Mouse (Mus musculus): Measurements from ENCODE around the gene Atf7.
A peak's percentile ranks its signal among the peaks of the same experiment; 100 is the strongest.

Atf7 gene

GRCm38 (mm10) chr15:102515261-102515660, 110.0 kb downstream of the Atf7 start:
- DNase-seq = no peak

GRCm38 (mm10) chr15:102513004-102513403, 112.3 kb downstream of the Atf7 start:
- DNase-seq = no peak

- DNase-seq = no peak
Measured at GRCm38 (mm10) chr15:102512471-102512870, 112.8 kb downstream of the Atf7 start.

- DNase-seq = no peak
Measured at GRCm38 (mm10) chr15:102512010-102512409, 113.3 kb downstream of the Atf7 start.

GRCm38 (mm10) chr15:102511285-102511833, 113.9 kb downstream of the Atf7 start:
- DNase-seq = peak in 1 of 2 experiments; percentile 39

GRCm38 (mm10) chr15:102510590-102511284, 114.5 kb downstream of the Atf7 start:
- peak; percentile 91 to 94 for DNase-seq

GRCm38 (mm10) chr15:102510110-102510509, 115.2 kb downstream of the Atf7 start:
- no peak for DNase-seq

GRCm38 (mm10) chr15:102508336-102508735, 116.9 kb downstream of the Atf7 start:
- DNase-seq = no peak

GRCm38 (mm10) chr15:102507561-102507960, 117.7 kb downstream of the Atf7 start:
- DNase-seq = no peak

- DNase-seq = no peak
Measured at GRCm38 (mm10) chr15:102506864-102507263, 118.4 kb downstream of the Atf7 start.

- no peak for DNase-seq
Measured at GRCm38 (mm10) chr15:102506464-102506830, 118.8 kb downstream of the Atf7 start.

GRCm38 (mm10) chr15:102505770-102506463, 119.3 kb downstream of the Atf7 start:
- no peak for DNase-seq

- DNase-seq = no peak
Measured at GRCm38 (mm10) chr15:102505073-102505769, 120.0 kb downstream of the Atf7 start.

- DNase-seq = no peak
Measured at GRCm38 (mm10) chr15:102503924-102504782, 121.1 kb downstream of the Atf7 start.

- no peak for DNase-seq
Measured at GRCm38 (mm10) chr15:102503447-102503846, 121.8 kb downstream of the Atf7 start, which contains the start of gene Gm10337. TSS of gene Gm10337 (plus strand) at chr15:102503722.

- DNase-seq = peak in 1 of 2 experiments; percentile 42
Measured at GRCm38 (mm10) chr15:102502254-102502840, 122.9 kb downstream of the Atf7 start.

- DNase-seq = peak in 1 of 2 experiments; percentile 35
Measured at GRCm38 (mm10) chr15:102501084-102501814, 124.0 kb downstream of the Atf7 start.

- DNase-seq = no peak
Measured at GRCm38 (mm10) chr15:102500479-102500878, 124.8 kb downstream of the Atf7 start.

- no peak for DNase-seq
Measured at GRCm38 (mm10) chr15:102499851-102500250, 125.4 kb downstream of the Atf7 start.

GRCm38 (mm10) chr15:102499370-102499769, 125.9 kb downstream of the Atf7 start:
- DNase-seq = no peak

GRCm38 (mm10) chr15:102498322-102498721, 126.9 kb downstream of the Atf7 start:
- DNase-seq = no peak

Data from kidney, postnatal 25 days (tissue).